Mouse (Mus musculus) forebrain, embryonic 11.5 days (tissue): ENCODE measurements around the gene Grb10. TPM values are rescaled to one million over a fixed set of nuclear protein-coding genes. Genes with fewer than 3 reads are reported as not detected.

Source experiments
- ATAC-seq: fragments of 200-750 bp; cut with Nextera tagmentation; replicated peaks from 2 replicates; pipeline ENCODE4 v1.8.0; 2017; ENCODE audit warnings: moderate TSS enrichment; ENCODE audit not compliant: low FRiP score
- DNase-seq: peaks from one replicate; pipeline ENCODE4 v3.0.0-alpha.2; 2017; ENCODE audit warnings: low spot score
- H3K27ac ChIP-seq: fragments of 300-500 bp; sonication (generic); 2 replicates; pipeline ENCODE4 v1.5.1; 2014; ENCODE audit warnings: low read depth, low read length
- H3K27me3 ChIP-seq: fragments of 300-500 bp; sonication (generic); 2 replicates; pipeline ENCODE4 v1.6.1; 2014; ENCODE audit warnings: mild to moderate bottlenecking, low read length, mixed read lengths; ENCODE audit not compliant: control insufficient read depth, insufficient read depth
- H3K36me3 ChIP-seq: fragments of 300-500 bp; sonication (generic); 2 replicates; pipeline ENCODE4 v1.6.1; 2014; ENCODE audit warnings: mild to moderate bottlenecking, low read length, moderate library complexity, mixed read lengths; ENCODE audit not compliant: control insufficient read depth, insufficient read depth
- H3K4me1 ChIP-seq: fragments of 300-500 bp; sonication (generic); replicated peaks from 2 replicates; pipeline ENCODE4 v1.6.1; 2014; ENCODE audit warnings: low read length, mixed read lengths; ENCODE audit not compliant: control insufficient read depth, insufficient read depth
- H3K4me2 ChIP-seq: fragments of 300-500 bp; sonication (generic); 2 replicates; pipeline ENCODE4 v1.6.1; 2014; ENCODE audit warnings: low read depth, mild to moderate bottlenecking, low read length, moderate library complexity, mixed read lengths; ENCODE audit not compliant: severe bottlenecking
- H3K4me3 ChIP-seq: fragments of 300-500 bp; sonication (generic); 2 replicates; pipeline ENCODE4 v1.5.1; 2014; ENCODE audit warnings: low read depth, low read length
- H3K9ac ChIP-seq: fragments of 300-500 bp; sonication (generic); 2 replicates; pipeline ENCODE4 v1.6.1; 2014; ENCODE audit warnings: low read length
- H3K9me3 ChIP-seq: fragments of 300-500 bp; sonication (generic); 2 replicates; pipeline ENCODE4 v1.6.1; 2016; ENCODE audit warnings: low read length, mixed read lengths; ENCODE audit not compliant: control insufficient read depth
- WGBS: fragments of 180-500 bp; shearing (Covaris S2); extraction: QIAGEN DNeasy Blood & Tissue Kit; methylation state at CpG from one replicate; pipeline ENCODE4 v1.1.7; 2014; 5-methylcytosine and 5-hydroxymethylcytosine counted together
- polyA plus RNA-seq: library from polyadenylated mRNA; unstranded; fragments of >200 nt; fragmentation: Nextera tagmentation; extraction: Ambion mirVana; gene quantifications from 2 replicates; pipeline ENCODE4 v1.2.1, GENCODE M21; 2014

Gene Grb10
- polyA plus RNA-seq, 1 experiment from 2014 or later: 158 TPM

GRCm38 (mm10) chr11:11923345-11923744 is 115.1 kb downstream of the Grb10 start:
- H3K36me3 ChIP-seq: no peaks in the 10 kb centered on the region
- H3K9ac ChIP-seq: no peak overlapping the region
- no peak overlapping the region for H3K27ac ChIP-seq
- no peaks in the 10 kb centered on the region for H3K4me1 ChIP-seq
- no peak overlapping the region for H3K4me3 ChIP-seq
- H3K27me3 ChIP-seq: no peaks in the 10 kb centered on the region
- DNase-seq: no peak
- no peaks in the 10 kb centered on the region for H3K9me3 ChIP-seq
- no peak for ATAC-seq
- 88% methylated on average over 3 of the region's 3 CpGs for WGBS
- H3K4me2 ChIP-seq: no peak overlapping the region

- Histone ChIP-seq H3K9me3 (no peaks in the 10 kb centered on the region), H3K4me3 (no peak overlapping the region), H3K4me2 (no peak overlapping the region), H3K9ac (no peak overlapping the region), H3K4me1 (no peaks in the 10 kb centered on the region), H3K27ac (no peak overlapping the region), H3K27me3 (no peaks in the 10 kb centered on the region), H3K36me3 (no peaks in the 10 kb centered on the region)
- 94% methylated on average over 2 of the region's 2 CpGs for WGBS
- DNase-seq: no peak
- no peak for ATAC-seq
Measured at GRCm38 (mm10) chr11:11922106-11922505, 116.4 kb downstream of the Grb10 start.

- H3K36me3 ChIP-seq: no peaks in the 10 kb centered on the region
- H3K27me3 ChIP-seq: no peaks in the 10 kb centered on the region
- H3K9ac ChIP-seq: no peak overlapping the region
- DNase-seq (no peak), ATAC-seq (no peak)
- no peak overlapping the region for H3K4me3 ChIP-seq
- H3K4me2 ChIP-seq: no peak overlapping the region
- 73% methylated on average over 7 of the region's 7 CpGs for WGBS
- no peak overlapping the region for H3K27ac ChIP-seq
- no peaks in the 10 kb centered on the region for H3K4me1 ChIP-seq
- no peaks in the 10 kb centered on the region for H3K9me3 ChIP-seq
Measured at GRCm38 (mm10) chr11:11907703-11908413, 130.6 kb downstream of the Grb10 start.

- Histone ChIP-seq H3K27me3 (no peaks in the 10 kb centered on the region), H3K9ac (no peak overlapping the region), H3K27ac (no peak overlapping the region), H3K36me3 (no peaks in the 10 kb centered on the region), H3K4me2 (no peak overlapping the region), H3K9me3 (no peaks in the 10 kb centered on the region), H3K4me3 (no peak overlapping the region), H3K4me1 (no peaks in the 10 kb centered on the region)
- DNase-seq: no peak
- ATAC-seq: no peak
Measured at GRCm38 (mm10) chr11:11905518-11905917, 133.0 kb downstream of the Grb10 start.

- no peak overlapping the region for H3K4me3 ChIP-seq
- 68% methylated on average over 5 of the region's 5 CpGs for WGBS
- H3K9ac ChIP-seq: no peak overlapping the region
- ATAC-seq: no peak
- H3K4me2 ChIP-seq: no peak overlapping the region
- H3K36me3 ChIP-seq: no peaks in the 10 kb centered on the region
- H3K27ac ChIP-seq: no peak overlapping the region
- no peaks in the 10 kb centered on the region for H3K9me3 ChIP-seq
- no peak for DNase-seq
- H3K4me1 ChIP-seq: no peaks in the 10 kb centered on the region
- no peaks in the 10 kb centered on the region for H3K27me3 ChIP-seq
Measured at GRCm38 (mm10) chr11:11904995-11905394, 133.5 kb downstream of the Grb10 start.

GRCm38 (mm10) chr11:11901509-11901908 is 137.0 kb downstream of the Grb10 start:
- H3K36me3 ChIP-seq: no peaks in the 10 kb centered on the region
- ATAC-seq (no peak), DNase-seq (no peak)
- no peaks in the 10 kb centered on the region for H3K4me1 ChIP-seq
- no peak overlapping the region for H3K4me2 ChIP-seq
- H3K9ac ChIP-seq: no peak overlapping the region
- H3K9me3 ChIP-seq: no peaks in the 10 kb centered on the region
- WGBS: 88% methylated on average over 5 of the region's 5 CpGs
- H3K27me3 ChIP-seq: no peaks in the 10 kb centered on the region
- no peak overlapping the region for H3K27ac ChIP-seq
- no peak overlapping the region for H3K4me3 ChIP-seq

GRCm38 (mm10) chr11:11898496-11898895 is 140.0 kb downstream of the Grb10 start:
- H3K27me3 ChIP-seq: no peaks in the 10 kb centered on the region

GRCm38 (mm10) chr11:11897645-11898357 is 140.7 kb downstream of the Grb10 start, which contains the start of gene Ddc:
Ddc (minus strand) TSS chr11:11898144.
- Histone ChIP-seq H3K9me3 (no peaks in the 10 kb centered on the region), H3K4me2 (no peak within 1 kb of the TSS), H3K36me3 (no peaks in the 10 kb centered on the region), H3K4me1 (no peaks in the 10 kb centered on the region), H3K27me3 (no peaks in the 10 kb centered on the region), H3K27ac (no peak within 1 kb of the TSS), H3K4me3 (no peak within 1 kb of the TSS), H3K9ac (no peak within 1 kb of the TSS)
- ATAC-seq (no peak), DNase-seq (no peak)
- 89% methylated on average over 12 of the region's 12 CpGs for WGBS

More at GRCm38 (mm10) chr11:11898496-11898895, 140.0 kb downstream of the Grb10 start:
- Histone ChIP-seq H3K4me3 (no peak overlapping the region), H3K4me1 (no peaks in the 10 kb centered on the region), H3K4me2 (no peak overlapping the region), H3K9ac (no peak overlapping the region), H3K27ac (no peak overlapping the region), H3K36me3 (no peaks in the 10 kb centered on the region), H3K9me3 (no peaks in the 10 kb centered on the region)
- DNase-seq (no peak), ATAC-seq (no peak)
- WGBS: 94% methylated on average over 3 of the region's 3 CpGs

- H3K27me3 ChIP-seq: no peaks in the 10 kb centered on the region
- 91% methylated on average over 2 of the region's 2 CpGs for WGBS
- no peak overlapping the region for H3K27ac ChIP-seq
- no peaks in the 10 kb centered on the region for H3K4me1 ChIP-seq
- H3K9me3 ChIP-seq: no peaks in the 10 kb centered on the region
- no peaks in the 10 kb centered on the region for H3K36me3 ChIP-seq
- H3K9ac ChIP-seq: no peak overlapping the region
- DNase-seq (no peak), ATAC-seq (no peak)
- no peak overlapping the region for H3K4me2 ChIP-seq
- no peak overlapping the region for H3K4me3 ChIP-seq
Measured at GRCm38 (mm10) chr11:11895479-11895878, 143.0 kb downstream of the Grb10 start.
